Mouse (Mus musculus) gastrocnemius, postnatal 10 days (tissue): ENCODE measurements around the gene Nrm. TPM values are rescaled to one million over a fixed set of nuclear protein-coding genes. Genes with fewer than 3 reads are reported as not detected.

Experiments used
- DNase-seq: peaks from one replicate; pipeline ENCODE4 v3.0.0; 2021; ENCODE audit warnings: mixed read lengths
- long read RNA-seq, 2 experiments: library from polyadenylated mRNA; stranded (forward); transcript quantifications; one replicate each; pipeline ENCODE4 v2.0.0; 2021
- total RNA-seq, 2 experiments: library from RNA; stranded (reverse); gene quantifications; 2 replicates each; pipeline ENCODE4 v1.2.3; 2021

The Nrm gene
- total RNA-seq, result 1 to 10 TPM; 7.8 to 9.7 TPM
- long read RNA-seq, experiment 1, transcript Nrm-201 (4 exons, 1,466 nt), result major isoform, 14 of 15 reads
- long read RNA-seq, experiment 1, partial matches to known transcripts, result 0 of 15 reads
- long read RNA-seq, experiment 1, other reads (novel, unspliced or antisense), result 0 of 15 reads
- long read RNA-seq, experiment 2, transcript Nrm-201 (4 exons, 1,466 nt), result major isoform, 11 of 11 reads
- long read RNA-seq, experiment 2, partial matches to known transcripts, result 0 of 11 reads
- long read RNA-seq, experiment 2, other reads (novel, unspliced or antisense), result 0 of 11 reads

- peak; percentile 87 for DNase-seq
These were observed at the start of gene Nrm for GRCm38 (mm10) chr17:35861198-35861857. Gene Nrm (plus strand): TSS chr17:35861318.

- no peak for DNase-seq
These were observed 48.8 kb upstream of the Nrm start for GRCm38 (mm10) chr17:35812307-35812706.

DNA sequence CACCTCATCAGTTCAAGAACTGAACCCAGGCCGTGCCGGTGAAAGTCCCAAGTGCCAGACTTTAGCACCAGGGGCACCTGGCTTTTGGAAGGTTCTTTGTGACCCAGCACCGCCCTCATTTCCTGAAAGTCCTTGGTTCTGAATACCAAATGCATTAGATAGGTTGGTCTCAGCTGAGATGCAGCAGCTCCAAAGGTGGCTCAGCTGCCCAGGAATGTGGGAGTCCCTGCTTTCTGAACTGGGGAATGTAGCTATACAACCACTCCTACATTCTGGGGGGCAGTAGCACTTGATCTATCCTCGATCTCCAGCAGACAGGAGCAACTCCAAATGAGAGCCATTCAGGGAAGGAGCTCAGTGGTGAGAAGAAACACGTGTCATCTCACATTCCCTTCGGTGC is 48.4 kb upstream of the Nrm start:
- DNase-seq, result no peak

- peak; percentile 89 for DNase-seq
These were observed 47.9 kb upstream of the Nrm start for GRCm38 (mm10) chr17:35813245-35813647.

GRCm38 (mm10) chr17:35813653-35814052 is 47.5 kb upstream of the Nrm start:
- no peak for DNase-seq

GRCm38 (mm10) chr17:35814678-35815077 is 46.4 kb upstream of the Nrm start:
- DNase-seq, result no peak

DNA sequence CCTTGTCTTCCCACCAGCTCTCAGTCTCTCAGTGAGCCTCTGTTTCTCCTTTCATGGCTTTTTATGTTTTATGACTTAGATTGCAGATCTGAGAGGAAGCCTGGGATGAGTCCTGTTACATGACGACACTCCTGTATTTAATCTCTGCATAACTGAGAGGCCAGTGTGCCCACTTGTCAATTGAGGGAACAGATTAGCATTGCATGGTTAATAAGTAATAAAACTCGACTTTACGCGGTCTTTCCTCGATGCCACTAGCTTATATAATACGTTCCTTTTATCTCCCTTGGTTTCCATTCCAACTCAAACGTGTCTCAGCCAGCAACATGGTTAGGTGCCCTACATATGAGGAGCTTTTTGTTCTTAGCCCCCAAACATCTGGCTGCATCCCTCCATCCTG is 45.3 kb upstream of the Nrm start:
- no peak for DNase-seq

DNA sequence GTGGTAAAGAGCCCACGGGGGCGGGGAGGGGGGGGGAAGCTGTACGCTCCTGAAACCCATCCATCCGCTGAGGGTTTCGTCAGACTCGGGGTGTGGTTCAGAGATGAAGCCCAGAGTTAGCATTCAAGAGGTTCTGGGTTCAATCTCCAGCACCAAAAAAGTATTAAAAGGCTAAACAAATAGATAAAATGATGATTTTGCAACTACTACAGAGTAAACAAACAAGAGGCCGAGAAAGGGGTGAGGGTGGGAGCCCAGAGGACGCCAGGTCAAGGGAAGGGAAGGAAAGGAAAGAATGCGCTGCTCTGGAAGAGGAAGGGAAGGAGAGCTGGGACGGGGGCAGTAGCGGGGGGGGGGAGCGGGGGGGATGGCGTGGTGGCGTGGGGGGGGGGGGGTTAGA is 44.4 kb upstream of the Nrm start:
- DNase-seq, result no peak

DNA sequence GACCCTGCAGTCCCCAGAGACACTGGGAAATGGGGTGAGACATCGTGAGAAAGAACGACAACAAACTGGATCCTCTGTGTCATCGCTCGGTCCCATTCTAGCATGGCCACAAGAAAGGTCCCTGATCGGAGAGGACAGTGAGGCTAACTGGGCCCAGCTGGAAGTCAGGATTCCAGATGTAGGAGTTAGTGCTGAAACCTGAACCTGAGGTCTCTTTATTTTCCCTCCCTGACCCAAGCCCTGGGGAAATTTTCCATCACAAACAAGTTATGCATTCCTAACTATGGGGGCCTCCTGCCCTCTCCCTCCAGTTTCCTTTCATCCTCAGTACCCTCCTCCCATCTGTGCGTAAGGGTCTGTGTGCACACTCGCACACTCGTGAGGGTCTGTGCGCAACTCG is 43.9 kb upstream of the Nrm start:
- DNase-seq, result no peak

DNA sequence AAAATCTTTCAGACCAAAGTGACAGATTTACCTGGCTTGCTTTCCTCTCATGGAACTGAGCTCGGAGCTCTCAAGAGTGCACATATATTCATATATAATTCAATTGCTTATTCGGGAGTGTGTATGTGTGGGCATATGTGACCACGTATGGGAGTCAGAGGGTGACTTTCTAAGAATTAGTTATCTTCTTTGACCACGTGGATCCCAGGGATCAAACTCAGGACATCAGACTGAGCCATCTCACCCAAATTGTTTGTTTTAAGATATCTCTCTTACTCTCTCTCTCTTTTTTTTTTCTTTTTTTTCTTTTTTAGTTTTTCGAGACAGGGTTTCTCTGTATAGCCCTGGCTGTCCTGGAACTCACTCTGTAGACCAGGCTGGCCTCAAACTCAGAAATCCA is 41.0 kb upstream of the Nrm start:
- DNase-seq, result no peak

- DNase-seq, result peak; percentile 70
These were observed 39.4 kb upstream of the Nrm start, which contains the start of gene Ier3 for GRCm38 (mm10) chr17:35821439-35822430. Gene Ier3 (plus strand): TSS chr17:35821684.

DNA sequence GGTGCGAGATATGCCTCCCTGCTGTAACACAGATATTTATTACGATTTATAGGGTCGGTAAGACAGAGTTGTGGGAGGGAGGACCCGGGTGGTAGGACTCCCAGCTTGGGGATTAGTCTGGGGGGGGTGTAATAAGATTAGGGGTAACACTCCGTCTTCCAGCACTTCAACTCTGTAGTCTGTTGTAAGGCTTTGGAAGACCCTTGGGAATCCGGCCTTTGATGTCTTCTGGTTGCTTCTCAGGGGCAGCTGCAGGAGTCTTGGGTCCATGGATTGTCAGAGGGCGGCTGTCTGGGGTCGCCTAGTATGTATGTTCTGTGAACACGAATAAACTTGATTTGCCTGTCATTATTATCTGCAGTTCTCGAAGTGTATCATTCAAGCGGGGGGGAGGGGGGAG is 38.6 kb upstream of the Nrm start:
- no peak for DNase-seq

DNA sequence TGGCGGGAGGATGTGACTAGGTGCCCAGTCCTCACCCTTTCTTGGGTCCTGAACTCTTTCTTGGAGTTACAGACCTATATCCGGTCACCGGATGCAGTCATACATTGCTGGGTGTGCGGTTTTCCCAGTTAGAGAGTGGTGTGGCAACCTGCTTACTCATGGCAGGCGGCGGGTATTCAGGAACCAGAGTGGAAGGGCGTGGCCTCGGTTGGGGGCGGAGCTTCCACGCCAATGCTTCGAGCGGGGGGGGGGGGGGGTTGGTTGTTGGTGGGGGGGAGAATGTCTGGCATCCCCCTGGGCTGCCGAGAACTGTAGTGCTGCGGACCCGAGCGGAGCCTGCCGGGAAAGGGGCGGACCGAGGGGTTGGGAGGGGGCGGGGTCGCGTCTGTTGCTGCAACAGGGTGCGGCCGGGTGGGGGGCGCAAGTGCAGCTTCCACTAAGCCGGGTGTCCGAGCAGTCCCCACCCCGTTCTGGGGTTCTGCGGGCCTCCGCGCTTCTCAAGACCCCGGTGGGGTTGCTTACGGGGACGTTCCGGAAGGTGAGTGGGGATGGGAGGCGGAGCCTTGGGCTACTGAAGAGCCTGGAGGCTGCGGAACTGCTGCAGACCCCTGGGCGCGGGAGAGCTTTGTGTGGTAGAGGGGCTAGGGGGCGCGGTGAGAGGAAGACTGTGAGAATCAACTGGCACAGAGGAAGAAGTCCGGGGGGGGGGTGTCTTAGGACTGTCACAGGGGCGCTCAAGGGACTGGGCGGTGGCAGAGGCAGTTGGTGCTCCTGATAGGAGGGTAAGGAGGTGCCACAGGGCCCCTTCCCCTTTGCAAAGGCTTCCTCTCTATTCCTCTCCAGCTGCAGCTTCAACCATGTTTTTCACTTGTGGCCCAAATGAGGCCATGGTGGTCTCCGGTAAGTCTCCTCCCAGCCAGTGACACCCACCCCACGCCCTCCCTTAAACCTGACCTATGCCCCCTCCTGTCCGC is 37.9 kb upstream of the Nrm start, which contains the start of gene Flot1:
Flot1 (plus strand) TSS at position 267 of the 974 bp plus-strand sequence.
- DNase-seq, result peak; percentile 84

- DNase-seq, result no peak
These were observed 36.7 kb upstream of the Nrm start for GRCm38 (mm10) chr17:35824402-35824801.

DNA sequence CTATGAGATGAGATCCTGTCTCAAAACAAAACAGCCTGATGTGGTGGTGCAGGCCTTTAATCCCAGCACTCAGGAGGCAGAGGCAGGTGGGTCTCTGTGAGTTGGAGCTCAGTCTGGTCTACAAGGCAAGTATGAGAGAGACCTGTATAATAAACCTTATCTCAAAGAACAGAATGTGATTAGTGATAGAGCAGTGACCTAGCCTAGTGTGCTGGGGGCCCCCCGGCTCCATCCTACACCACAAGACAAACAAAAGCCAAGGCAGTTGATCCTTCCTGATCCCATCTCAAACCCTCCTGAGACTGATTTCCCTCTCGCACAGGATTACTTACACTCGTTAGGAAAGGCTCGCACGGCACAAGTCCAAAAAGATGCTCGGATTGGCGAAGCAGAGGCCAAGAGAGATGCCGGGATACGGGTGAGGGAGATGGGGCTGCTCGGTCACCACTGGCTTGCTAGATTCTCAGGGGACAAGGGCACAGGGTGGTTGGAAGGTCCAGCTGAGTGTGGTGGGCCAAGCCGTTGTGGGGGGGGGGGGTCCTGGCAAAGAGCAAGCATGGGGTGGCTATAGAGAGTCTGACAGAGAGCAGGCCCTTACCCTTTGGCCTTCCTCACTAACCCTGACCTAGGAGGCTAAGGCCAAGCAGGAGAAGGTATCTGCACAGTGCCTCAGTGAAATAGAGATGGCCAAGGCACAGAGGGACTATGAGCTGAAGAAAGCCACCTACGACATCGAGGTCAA is 35.8 kb upstream of the Nrm start:
- no peak for DNase-seq

GRCm38 (mm10) chr17:35829737-35830136 is 31.4 kb upstream of the Nrm start:
- DNase-seq, result peak; percentile 85

- DNase-seq, result no peak
These were observed 28.5 kb upstream of the Nrm start for GRCm38 (mm10) chr17:35832400-35833238.

GRCm38 (mm10) chr17:35833239-35833751 is 27.8 kb upstream of the Nrm start:
- DNase-seq, result peak; percentile 20

DNA sequence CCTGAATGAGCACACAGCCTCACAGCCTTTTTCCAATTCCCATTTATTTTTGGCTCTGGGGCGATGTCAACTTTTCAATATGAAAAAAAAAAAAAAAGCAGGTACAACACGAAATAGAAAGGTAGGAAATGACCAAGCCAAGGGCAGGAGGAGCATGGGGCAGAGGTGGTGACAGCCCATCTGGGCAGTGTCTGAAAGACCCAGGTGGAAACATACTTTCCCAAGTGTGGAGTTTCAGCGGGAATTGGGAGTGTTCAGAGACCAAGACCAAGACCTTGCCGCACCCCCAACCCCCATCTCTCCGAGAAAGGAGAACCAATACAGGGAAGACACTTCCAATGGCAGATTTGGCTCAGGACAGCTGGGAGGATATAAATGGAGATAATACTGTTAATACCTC is 27.2 kb upstream of the Nrm start:
- DNase-seq, result no peak
